Mouse (Mus musculus) ovary, postnatal 10 days (tissue): ENCODE measurements at regions not wholly inside any gene's neighbourhood (a gene's known extent, or its start where the extent isn't known, plus 50 kb on each side); places are given as distances from the start of the nearest gene placed in this dataset.
"Not testable (repeated sequence)": the region's sequence is repeated elsewhere in the genome, so short reads cannot be mapped to it uniquely, and the experiment has no call there.

Experiments used
- DNase-seq: peaks from one replicate; pipeline ENCODE4 v3.0.0; 2022; ENCODE audit warnings: low spot score

DNA sequence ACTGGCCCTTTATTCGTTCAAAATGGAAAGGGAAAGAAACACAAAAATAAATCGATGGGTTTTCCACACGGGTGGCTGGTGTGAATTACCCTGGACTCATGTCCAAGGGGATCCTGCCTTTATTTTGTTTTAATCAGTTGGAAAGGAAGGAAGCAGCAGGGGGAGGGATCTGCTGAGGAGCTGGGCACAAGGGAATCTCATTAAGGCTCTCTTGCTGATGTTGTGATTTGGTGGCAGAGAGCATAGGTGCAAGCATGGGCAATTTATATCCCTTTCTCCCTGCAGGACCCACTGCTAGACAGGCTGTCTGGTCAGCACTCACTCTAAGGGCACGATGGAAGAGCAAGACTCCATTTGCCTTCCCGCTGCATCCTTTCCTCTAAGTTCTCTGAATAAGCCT lies 469.2 kb downstream of the Epha7 start:
- DNase-seq: no peak

DNA sequence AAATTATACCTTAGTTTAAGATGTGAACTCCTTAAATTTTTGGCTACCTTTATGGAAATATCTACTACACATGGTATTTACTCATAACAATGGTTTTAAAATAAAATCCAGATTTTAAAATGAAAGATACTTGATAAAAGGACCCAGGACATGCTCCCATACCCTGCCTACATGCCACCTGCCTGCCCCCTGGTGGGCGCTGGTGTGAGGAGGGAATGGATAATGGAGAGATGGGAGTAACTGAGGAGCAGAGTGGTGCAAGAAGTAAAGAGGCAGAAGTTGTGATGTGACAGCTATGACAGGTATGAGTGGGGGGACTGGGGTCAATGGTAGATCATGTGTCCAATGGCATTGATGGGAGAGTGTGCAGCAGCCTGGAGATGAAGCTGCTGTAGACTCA lies 488.4 kb downstream of the Epha7 start:
- peak; percentile 11 for DNase-seq

DNA sequence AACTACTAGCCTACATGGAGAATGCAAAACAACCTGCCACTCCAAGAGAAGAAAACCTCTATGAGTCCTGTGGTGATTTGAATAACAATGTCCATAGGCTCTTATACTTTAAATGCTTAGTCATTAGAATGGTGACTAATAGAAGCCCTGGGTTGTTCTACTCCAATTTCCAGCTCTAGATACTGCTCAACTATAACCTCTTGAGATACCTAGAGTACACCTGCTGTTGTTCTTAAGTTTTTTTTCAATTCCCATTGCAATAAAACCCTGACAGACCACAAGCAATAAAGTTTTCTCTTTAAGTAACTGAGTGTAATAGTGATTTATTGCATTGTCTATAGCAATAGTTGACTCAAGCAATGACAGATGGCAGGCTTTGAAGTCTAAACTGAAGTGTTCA lies 491.0 kb downstream of the Epha7 start:
- DNase-seq: no peak

DNA sequence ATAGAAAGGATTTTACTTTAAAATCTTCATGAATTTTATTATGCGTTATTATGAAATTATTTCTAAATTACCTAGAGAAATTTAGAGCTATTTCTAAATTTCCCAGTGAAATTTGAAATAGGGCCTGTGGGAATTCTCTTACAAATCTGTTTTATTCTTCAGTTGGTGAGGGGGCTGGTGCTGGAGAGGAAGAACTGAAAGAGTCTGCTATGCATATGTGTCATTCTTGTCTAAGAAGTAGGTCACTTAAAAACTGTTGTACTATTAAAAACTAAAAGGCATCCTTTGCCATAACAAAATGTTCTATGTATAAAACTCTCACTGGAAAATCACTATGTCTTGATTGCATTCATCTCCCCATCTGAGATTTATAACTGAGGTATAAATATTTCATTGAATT lies 494.3 kb downstream of the Epha7 start:
- DNase-seq: no peak

DNA sequence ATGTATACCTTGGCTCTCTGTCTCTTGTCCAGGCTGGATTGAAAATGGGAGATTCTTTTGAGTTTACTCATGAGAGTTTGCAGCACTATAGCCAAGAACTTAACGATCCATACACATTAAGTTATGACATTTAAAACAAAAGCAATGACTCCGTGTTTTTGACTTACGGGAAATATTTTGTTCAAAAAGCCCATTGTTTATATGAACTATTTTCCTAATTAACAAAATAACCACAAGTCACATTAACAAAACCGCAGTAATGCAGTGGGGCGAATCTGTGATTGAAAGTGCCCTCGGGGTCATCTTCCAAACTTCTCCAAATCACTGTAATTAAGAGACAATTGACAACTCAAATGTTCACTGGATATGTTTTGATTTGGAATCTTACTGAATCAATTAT lies 511.0 kb downstream of the Epha7 start:
- DNase-seq: no peak

DNA sequence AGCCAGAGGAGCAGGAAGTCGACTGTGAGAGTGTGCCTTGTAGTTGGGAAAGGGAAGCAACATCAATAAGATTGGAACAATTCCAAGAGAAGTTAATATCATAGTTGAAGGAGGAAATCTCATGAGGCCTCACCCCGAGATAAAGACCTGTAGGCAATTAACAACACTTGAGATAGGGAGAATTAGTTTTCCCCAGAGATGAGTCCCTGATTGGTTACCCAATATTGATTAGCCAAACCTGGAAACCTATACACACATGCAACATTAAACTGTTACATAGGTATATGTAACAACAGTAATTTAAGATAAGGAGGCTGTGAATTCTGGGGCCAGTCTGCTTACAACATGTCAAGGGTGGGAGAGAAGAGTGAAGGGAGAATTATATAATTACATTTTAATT lies 516.2 kb downstream of the Epha7 start:
- DNase-seq: no peak

DNA sequence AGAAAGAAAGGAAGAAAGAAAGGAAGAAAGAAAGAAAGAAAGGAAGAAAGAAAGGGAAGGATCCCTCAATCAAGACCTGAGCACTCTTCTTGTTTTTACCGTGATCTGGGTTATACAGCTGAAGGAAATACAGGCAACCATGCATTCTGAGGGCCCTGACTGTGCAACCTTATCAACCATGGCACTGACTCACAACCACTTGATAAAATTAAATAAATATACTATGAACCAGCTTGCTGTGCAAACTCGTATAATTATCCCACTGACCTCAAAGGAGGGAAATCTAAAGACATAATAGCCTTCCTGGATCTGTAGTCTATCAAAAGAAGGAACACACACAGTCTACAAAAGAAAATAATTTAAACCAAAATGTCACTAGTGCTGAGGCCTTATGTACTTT lies 518.8 kb downstream of the Epha7 start:
- DNase-seq: no peak

DNA sequence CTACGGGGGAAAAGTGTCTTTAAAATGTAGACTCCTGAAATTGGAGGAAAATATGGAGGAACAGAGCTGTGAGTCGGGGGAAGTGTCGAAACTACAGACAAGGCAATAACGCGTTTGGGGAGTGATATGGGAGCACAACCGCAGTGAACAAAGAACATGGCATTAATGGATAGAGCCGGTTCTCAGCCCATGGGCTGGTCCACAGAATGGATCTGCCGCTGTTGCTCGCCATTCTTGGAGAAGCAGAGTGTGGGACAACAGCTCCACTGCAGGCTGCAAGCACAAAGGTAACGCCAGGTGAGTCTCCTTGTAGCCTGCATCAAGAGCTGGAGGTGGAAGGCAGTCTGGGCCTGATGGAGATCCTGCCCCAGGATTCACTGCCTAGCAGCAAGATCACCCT lies 524.3 kb downstream of the Epha7 start:
- DNase-seq: no peak

DNA sequence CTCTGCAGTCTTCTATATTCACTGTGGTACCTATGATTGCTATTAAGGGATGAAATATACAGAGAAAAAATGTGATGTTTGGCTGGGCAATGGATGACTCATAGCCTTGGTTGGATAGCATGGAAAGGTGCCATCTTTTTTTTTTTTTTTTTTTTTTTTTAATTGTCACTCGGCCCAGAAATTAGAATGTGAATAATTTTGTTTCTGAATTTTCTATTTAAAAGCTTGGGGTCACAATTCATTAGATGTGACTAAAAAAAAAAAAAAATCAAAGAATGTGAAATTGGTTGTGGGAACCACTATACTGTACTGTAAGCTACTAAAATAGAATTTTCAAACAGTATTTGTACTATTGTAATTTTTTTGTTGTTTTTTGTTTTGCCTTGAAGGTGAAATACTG lies 549.3 kb downstream of the Epha7 start:
- DNase-seq: no peak

DNA sequence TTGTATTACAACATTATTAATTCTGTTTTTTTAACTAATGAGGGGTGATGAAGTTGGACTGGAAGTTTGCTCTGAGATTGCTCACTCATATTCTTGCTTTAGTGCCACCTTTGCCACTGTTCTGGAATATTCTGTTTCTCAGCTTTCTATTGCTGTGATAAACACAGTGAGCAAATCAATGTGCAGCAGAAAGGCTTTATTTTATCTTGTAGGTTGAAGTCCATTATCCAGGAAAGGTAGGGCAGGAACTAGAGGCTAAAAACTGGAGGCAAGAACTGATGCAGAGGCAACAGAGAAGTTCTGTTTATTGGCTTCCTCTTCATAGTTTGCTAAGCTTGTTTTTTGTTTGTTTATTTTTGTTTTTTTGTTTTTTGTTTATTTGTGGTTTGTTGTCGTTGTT lies 576.4 kb downstream of the Epha7 start:
- no peak for DNase-seq

DNA sequence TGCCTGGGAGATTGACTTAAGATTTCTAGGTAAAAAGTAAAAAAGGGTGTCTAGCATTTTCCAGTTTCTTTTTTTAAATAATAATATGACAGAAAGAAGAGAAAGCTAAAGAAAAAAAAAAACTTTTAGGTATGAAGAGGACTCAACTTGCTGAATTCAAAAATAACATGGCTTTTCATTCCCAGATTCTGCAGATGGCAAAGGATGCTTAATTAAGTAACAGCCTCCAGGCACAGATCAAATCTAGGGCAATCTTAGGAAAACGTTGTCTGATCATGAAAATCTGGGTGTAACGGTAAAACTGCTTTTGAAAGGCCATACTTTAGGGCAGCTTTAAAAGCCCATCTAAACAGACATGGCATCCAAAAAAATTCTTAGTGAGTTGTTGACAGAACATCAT lies 577.4 kb downstream of the Epha7 start:
- no peak for DNase-seq

DNA sequence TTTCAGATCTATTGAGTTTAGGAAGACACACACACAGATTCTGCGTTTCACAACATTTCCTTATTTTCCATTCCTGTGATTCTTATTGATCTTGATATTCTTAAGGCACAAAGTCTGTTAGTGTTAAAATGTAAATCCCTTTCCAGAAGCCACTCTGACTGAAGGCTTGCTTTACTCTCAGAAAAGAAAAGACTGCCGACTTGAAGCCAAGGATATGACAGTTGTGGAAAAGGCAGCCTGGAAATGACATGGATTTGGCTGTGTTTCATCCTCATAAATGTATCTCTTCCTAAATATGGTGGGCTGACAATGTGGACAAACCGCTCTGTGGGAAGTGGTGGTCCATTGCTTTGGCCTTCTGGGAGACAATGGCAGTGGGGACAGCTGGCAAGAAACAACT lies 589.2 kb downstream of the Epha7 start:
- no peak for DNase-seq

DNA sequence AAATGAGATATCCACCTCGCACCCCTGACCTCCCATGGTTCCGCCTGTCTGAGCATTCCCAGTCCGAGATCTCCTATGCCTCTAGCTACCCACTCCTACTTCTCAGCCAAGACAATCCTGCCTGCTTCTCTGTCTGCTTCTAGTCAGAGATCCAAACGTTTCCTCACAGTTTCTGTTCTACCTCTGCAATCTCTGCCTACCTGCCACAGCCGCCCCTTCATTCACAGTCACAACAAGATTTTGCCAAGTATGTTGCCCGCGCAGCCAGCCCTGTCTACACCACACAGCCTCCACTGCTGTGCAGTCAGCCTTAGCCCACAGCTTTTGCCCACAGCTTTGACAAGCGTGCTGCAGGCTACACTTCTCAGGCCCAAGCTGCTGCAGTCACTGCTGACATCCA lies 601.7 kb downstream of the Epha7 start:
- DNase-seq: no peak

DNA sequence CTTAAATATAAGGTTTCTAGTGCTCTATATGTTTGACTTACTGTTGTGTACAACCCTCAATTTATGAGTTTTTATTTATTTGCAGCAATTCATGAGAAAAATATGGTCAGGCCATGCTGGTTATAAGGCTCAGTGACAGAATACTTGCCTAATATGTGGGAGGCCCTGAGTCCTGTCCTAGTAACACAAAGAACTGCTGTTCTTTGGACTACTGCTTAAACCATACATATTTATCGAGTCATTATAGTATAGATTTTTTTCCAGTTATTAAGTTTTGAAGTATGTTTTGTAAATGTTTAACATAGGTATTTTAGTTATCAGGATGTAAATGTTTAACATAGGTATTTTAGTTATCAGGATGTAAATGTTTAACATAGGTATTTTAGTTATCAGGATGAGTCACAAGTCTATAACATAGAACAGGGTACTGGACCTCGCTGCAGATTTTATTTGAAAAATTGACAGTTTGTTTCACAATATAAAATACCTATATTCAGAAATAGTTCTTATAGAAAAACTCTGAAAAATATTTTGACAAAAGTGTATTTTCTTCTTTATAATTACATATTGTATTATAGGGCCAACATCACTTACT lies 607.4 kb downstream of the Epha7 start:
- no peak for DNase-seq

DNA sequence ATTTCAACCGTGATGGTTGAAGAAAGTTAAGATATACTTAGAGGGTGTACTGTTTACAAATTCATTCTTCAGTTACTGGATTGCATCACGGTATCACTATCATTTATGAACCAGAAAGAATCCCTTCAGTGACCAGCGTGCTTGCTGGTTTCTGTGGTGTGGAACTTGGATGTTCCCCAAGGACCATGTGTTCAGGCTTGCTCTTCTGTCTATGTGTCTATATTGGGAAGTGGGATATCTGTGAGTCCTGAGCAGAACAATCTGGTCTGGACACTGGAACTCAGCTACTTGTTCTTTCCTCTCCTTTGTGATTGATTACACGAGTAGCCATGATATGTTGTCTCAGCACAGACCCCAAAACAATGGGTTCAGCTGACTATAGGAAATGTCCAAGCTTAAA lies 618.6 kb downstream of the Epha7 start:
- not testable (repeated sequence) for DNase-seq

DNA sequence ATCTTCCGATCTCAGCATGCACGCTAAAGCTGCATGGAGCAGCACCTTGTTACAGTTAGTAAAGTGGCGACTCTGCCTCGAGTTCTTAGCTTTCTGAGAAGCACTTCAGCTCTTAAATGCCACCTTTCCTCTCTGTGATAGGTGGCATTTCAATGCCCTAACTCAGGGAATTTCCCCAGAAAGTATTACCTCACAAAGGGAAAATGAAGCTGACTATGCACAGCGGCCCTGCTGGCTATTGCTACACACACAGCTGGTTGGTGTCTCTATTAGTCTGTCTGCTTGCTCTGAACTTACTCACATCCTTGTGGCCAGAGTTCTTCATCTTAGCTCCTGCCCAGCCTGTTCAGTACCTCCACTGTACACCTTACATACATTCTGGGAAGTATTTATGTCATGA lies 650.4 kb downstream of the Epha7 start:
- DNase-seq: no peak

DNA sequence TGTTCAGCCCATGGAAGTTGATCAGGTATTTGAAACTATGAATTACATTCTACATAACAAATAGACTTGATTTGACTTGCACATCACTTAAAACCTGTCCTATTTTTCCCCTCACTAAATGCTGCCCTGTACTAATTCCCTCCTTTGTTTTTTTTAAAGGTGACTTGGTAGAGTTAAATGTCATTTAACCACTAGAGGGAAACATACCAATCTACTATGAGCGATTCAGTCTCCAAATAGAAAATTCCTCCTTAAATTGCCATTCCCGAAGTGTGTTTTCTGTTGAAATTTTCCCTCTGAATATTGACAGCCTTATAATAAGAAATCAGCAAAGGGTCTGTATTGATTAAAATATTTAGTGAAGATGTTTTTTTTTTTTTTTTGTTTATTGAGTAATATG lies 653.4 kb downstream of the Epha7 start:
- DNase-seq: no peak

DNA sequence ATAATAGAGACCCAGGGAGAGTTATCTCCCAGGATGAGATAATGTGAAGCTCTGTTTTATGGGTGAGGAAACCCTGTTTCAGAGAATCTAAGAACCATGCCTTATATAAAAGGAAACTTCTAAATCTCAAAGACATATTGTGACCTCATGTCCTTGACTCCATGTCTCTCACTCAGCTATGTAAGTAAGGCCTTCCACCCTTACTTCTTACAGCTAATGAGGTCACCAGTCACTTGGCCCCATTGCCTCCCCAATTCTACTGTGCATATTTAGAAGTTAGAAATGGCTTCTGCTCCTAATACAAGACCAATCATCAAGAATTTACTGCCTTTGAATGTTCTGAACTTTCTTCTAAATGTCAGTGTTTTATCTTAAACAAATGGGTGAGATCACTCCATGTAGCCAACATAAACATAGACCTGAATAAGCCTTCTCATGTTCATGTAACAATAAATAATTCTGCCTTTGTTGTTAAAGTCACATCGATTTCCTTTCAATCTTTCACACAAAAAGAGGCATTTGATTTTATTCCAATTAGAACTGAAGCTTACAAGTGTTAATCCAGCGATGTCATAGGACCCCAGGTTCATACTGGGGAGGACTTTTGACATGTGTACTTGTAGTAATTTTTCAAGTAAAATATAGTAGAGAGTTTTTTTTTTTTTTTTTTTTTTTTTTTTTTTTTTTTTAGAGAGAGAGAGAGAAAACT lies 667.6 kb downstream of the Epha7 start:
- DNase-seq: no peak

DNA sequence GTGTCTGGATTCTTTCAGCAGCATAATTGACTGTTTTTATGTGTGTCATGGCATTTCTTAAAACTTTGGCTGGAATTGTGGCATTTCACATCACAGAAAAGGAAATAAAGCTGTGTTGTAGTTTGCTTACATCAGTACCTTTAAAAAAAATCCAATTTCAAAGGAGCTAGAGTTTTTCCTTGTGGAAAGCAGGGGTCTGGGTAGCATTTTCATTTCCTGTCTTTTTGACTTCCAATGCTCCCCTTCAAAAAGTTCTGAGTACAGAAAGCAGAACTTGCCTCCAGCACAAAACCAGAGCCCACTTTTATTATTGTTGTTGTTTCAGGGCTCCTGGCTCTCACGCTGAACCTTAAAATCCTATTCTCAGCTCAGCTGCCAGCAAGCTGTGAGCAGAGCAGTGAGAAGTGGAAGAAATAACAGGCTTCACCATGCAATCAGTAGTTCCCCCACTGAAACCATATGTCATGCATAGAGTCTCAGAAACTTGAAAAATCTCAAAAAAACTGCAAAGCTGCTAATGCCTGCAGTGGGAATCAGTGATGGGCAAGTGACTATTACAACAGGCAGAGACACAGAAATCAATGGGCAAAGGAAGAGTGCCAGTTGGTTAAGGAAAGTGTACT lies 668.3 kb downstream of the Epha7 start:
- no peak for DNase-seq

DNA sequence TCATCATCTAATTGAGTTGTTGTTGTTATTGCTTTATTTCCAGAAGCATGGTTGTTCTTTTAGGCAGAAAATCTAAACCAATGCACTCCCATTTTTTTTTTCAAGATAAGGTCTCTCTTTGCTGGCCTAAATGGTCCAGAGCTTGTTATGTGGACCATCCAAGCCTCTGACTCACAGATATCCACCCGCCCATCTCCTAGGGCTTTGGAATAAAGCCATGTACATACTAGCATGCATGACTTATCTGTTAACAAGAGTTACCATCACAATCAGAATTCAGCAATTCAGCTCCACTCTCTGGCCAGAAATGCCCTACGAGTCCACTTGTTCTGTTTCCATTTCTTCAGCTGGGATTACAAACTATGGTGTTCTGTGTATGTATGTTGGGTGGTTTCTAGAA lies 669.5 kb downstream of the Epha7 start:
- no peak for DNase-seq

DNA sequence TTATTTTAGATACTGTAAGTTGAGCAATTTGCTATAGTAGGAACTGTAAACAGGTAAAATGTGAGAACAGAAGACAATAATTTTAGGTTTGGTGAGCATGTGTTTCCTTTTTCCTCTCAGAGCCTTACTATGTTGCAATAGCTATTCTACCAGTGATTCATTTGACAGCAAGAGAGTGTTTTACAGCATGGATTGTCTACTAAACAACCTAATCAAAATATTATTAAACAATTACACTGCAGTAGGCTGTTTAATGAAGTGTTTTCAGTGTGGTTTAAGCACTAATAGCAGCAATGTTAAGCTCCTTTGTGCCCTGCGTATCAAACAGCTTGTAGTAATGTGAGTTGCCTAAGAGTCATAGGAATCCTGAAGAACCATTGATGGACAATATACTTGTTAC lies 687.9 kb downstream of the Epha7 start:
- no peak for DNase-seq

DNA sequence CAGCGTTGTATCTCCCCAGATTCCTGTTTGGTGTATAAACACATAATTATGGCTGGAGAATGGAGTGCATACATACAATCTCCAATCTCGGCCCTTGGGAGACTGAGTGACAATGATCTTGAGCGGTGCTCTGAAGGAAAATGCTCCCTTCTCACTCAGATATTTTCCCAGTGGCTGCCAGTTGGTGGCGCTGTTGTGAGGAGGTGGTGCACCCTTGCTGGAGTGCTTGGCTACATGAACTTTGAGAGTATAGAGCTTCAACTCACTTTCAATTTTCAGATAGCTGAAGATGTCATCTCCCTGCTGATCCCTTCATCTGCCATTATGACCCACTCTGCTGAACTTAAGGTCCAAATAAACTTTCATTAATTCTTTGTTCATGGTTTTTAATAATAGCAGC lies 712.1 kb downstream of the Epha7 start:
- no peak for DNase-seq

DNA sequence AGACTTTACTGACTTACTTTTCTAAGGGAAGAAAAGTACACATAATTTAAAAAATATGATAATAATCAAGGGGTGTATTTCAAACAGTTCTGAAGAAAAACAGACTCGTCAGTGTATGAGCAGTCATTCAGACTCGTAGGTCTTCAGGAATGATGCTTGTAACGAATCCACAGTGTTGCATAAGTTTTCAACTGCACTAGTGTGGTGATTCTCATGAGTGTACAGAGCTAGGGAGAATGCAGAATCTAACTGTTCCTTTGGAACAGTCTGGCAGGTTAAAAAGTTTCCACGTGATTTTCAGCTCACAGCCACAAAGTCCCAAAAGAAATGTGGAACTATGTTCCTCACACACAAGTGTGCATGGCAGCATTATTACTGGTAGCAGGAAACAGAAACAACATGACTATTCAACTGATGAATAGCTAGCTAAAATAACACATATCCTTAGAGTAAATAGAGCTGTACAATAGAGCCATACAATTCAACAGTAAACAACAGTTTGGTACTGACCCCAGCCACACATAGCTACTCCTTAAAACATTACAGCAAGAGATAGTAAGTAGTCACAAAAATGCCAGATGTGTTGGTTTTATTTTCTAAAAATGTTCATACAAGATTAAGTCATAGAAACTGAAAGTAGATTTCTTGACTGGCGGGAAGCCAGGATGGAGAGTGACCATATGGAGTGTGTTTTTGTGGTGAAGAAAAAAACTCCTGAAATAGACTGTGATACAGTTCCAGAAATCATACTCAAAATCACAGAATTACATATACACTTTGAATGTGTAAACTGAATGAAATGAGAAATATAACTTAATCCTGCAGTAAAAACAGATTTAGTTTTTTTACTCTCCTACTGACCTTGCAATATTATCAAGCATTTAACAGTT lies 713.1 kb downstream of the Epha7 start:
- no peak for DNase-seq
